In genomic region chr5:113138319-113139063, GRCm38 (mm10) we compare ENCODE assay signal across 8 mouse cellular contexts. TPM values are rescaled to one million over a fixed set of nuclear protein-coding genes. Genes with fewer than 3 reads are reported as not detected.
A peak's percentile ranks its signal among the peaks of the same experiment; 100 is the strongest.
DNase-seq lines count a peak whose midpoint lies in the region; ATAC-seq and TF ChIP-seq lines count a peak whose summit lies in the region.

No protein-coding gene starts in this region.

- H3K36me3 ChIP-seq in spleen, adult 2 months (ENCODE audit: control insufficient read depth, insufficient read depth, low read length) = no peaks in the 10 kb centered on the region
- no peaks in the 10 kb centered on the region for H3K36me3 ChIP-seq in forebrain, embryonic 10.5 days (replicated peaks)

- no peak for TF ChIP-seq CTCF in spleen, adult 2 months (IDR thresholded peaks at IDR 0.05; ENCODE audit: extremely low read depth, insufficient read depth, insufficient read length, insufficient replicate concordance)

- TF ChIP-seq POLR2A in spleen, adult 2 months (IDR thresholded peaks at IDR 0.05; ENCODE audit: low read depth, low read length) = no peak

- WGBS in spleen, adult 2 months = 2% methylated on average over 42 of the region's 43 CpGs
- under 1% methylated on average over 43 of the region's 43 CpGs for WGBS in forebrain, embryonic 10.5 days

- H3K27me3 ChIP-seq in spleen, adult 2 months (ENCODE audit: control insufficient read depth, insufficient read depth, low read length) = peaks cover 5% of the 10 kb centered on the region; the same call in 1 of the 2 replicates
- peaks cover 48% of the 10 kb centered on the region for H3K27me3 ChIP-seq in forebrain, embryonic 10.5 days (ENCODE audit: poor library complexity, severe bottlenecking)

- ATAC-seq in inflammation-experienced regulatory T-cells, adult 6 months = no peak

- DNase-seq in spleen, adult 2 months (ENCODE audit: low read depth in 1 of 2, low spot score in 2 of 2) = peak in 1 of 2 experiments; percentile 18
- DNase-seq in spleen, adult 12 weeks (ENCODE audit: low spot score) = no peak
- DNase-seq in forebrain, embryonic 10.5 days (ENCODE audit: extremely low spot score, low spot score) = peak; percentile 46
- peak; percentile 85 to 86 for DNase-seq in heart, postnatal 10 days
- peak; percentile 56 to 80 for DNase-seq in kidney, postnatal 25 days
- DNase-seq in lung, postnatal 4 days = peak; percentile 82 to 89
- DNase-seq in right cerebral cortex, adult 2 months (ENCODE audit: low spot score in 2 of 2) = peak; percentile 49 to 71

- peaks cover 5% of the 10 kb centered on the region; the same call in 1 of the 2 replicates for H3K9me3 ChIP-seq in forebrain, embryonic 10.5 days

- peaks cover 11% of the 10 kb centered on the region; the same call in 1 of the 2 replicates for H3K4me1 ChIP-seq in spleen, adult 2 months (ENCODE audit: control insufficient read depth, insufficient read depth, insufficient read length)
- peaks cover 60% of the 10 kb centered on the region for H3K4me1 ChIP-seq in forebrain, embryonic 10.5 days

- H3K27ac ChIP-seq in spleen, adult 2 months (ENCODE audit: insufficient read depth, low read length) = no peak overlapping the region
- peak overlapping the region; percentile 95 for H3K27ac ChIP-seq in forebrain, embryonic 10.5 days

- intact Hi-C loops in heart, postnatal 10 days (cut with DNase I) = loop anchor here (2.0 to 5.0 kb wide), 2 partner anchors 28 to 36 kb away; no protein-coding TSS in a partner anchor

- peak overlapping the region; percentile 57 for H3K4me3 ChIP-seq in spleen, adult 2 months (ENCODE audit: extremely low read depth, insufficient read depth, insufficient read length)
- H3K4me3 ChIP-seq in forebrain, embryonic 10.5 days = peak overlapping the region; percentile 59

RNA-seq across cellular contexts. Expression of gene Crybb3, which starts 57.1 kb away (rescaled TPM):
- polyA plus RNA-seq in spleen, adult 2 months (2012; rRNA removed) = 1.7 and 2.7 TPM in 2 replicates
- polyA plus RNA-seq in forebrain, embryonic 10.5 days (2016; fragmentation: Nextera tagmentation; extraction: Ambion mirVana) = 1.0 TPM in 2 replicates
- total RNA-seq in heart, postnatal 10 days (2021) = 1 to 10 TPM; 2.0 to 2.1 TPM
- 1 to 10 TPM in 1 of 3 experiments, not detected in 2; 1.3 TPM for polyA plus RNA-seq in inflammation-experienced regulatory T-cells, adult 6 months (2017; shearing (Covaris generic))
